Mouse (Mus musculus): ENCODE results near the gene Shroom3. TPM values are rescaled to one million over a fixed set of nuclear protein-coding genes. Genes with fewer than 3 reads are reported as not detected.

Gene Shroom3
- polyA plus RNA-seq, 1 experiment, result 0.57 TPM

DNA sequence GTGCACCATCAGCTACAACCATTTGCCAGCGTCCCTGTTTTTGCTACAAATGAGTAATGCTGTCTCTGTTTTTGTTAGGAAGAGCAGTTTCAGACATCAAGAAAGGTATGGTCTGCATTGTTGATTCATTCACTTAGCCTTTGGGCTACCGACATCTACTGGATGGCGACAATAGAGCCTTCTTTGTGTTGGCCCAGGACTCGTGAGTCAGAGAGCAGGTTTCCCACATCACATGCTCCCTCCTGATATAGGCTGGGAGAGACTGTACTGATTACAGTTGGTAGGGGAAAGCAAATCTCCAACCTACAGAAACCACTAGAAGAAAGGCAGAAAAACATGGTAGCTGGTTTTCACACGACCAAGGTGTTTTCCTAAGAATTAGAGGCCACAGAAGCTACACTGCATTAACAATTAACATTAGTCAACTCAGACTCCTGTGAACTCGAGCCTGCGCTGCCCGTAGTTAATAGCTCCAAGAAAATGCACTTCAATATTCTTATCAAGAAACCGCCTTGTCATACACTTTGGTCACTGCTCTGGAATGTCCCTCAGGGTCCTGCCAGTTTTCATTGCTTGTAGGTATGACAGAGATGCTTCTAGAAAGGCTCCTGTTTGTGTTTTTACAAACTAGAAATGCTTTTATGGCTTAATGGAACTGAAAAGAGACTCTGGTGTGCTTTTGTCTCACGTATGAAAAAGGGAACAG is 141.2 kb downstream of the Shroom3 start:
- H3K36me3 ChIP-seq (ENCODE audit: control insufficient read depth, insufficient read depth), result no peaks in the 10 kb centered on the region

DNA sequence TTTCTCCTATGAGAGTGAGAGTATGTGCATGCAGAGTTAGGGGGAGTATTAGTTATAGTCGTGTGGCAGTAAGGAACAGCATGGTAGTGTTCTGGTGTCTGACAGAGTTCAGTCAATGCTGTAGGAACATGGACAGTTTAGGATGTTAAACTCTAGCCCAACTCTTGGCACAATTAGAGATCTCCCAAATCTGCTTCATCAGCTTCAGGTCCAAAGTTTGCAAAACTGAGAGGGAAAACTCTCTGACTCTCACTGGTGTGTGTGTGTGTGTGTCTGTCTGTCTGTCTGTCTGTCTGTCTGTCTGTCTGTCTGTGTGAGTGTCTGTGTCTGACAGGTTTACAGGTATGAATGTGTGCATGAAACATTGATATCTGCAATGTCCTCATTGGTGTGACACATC is 147.2 kb downstream of the Shroom3 start:
- Histone ChIP-seq H3K4me3 (ENCODE audit: insufficient read depth, poor library complexity, severe bottlenecking) (no peak overlapping the region), H3K36me3 (ENCODE audit: control insufficient read depth, insufficient read depth) (no peaks in the 10 kb centered on the region), H3K27me3 (ENCODE audit: control insufficient read depth, insufficient read depth, insufficient read length) (no peaks in the 10 kb centered on the region), H3K79me3 (ENCODE audit: low read depth) (no peaks in the 10 kb centered on the region), H3ac (ENCODE audit: control insufficient read depth, insufficient read length, low read depth) (no peak overlapping the region), H3K79me2 (ENCODE audit: control insufficient read depth, insufficient read depth) (no peaks in the 10 kb centered on the region)
- TF ChIP-seq CTCF (IDR thresholded peaks at IDR 0.05; ENCODE audit: control insufficient read depth, insufficient read depth, insufficient read length) (no peak), MYOD1 (IDR thresholded peaks at IDR 0.05; ENCODE audit: control insufficient read depth, insufficient read length, low read depth) (no peak), MAX (IDR thresholded peaks at IDR 0.05) (no peak), CEBPB (IDR thresholded peaks at IDR 0.05; ENCODE audit: low read depth) (no peak), FOSL1 (IDR thresholded peaks at IDR 0.05; ENCODE audit: insufficient read depth, low read length, poor library complexity, severe bottlenecking) (no peak), USF1 (IDR thresholded peaks at IDR 0.05; ENCODE audit: low read depth) (no peak), MYOG (IDR thresholded peaks at IDR 0.05; ENCODE audit: control insufficient read depth, extremely low read depth, insufficient read length) (no peak)

More for the DNA sequence above, 141.2 kb downstream of the Shroom3 start:
- no peak for TF ChIP-seq FOSL1 (IDR thresholded peaks at IDR 0.05; ENCODE audit: insufficient read depth, low read length, poor library complexity, severe bottlenecking)
- no peak for TF ChIP-seq MYOG (IDR thresholded peaks at IDR 0.05; ENCODE audit: control insufficient read depth, extremely low read depth, insufficient read length)
- no peak for TF ChIP-seq USF1 (IDR thresholded peaks at IDR 0.05; ENCODE audit: low read depth)
- TF ChIP-seq MYOD1 (IDR thresholded peaks at IDR 0.05; ENCODE audit: control insufficient read depth, insufficient read length, low read depth), result no peak
- TF ChIP-seq MAX (IDR thresholded peaks at IDR 0.05), result no peak
- TF ChIP-seq CTCF (IDR thresholded peaks at IDR 0.05; ENCODE audit: control insufficient read depth, insufficient read depth, insufficient read length), result no peak
- no peak for TF ChIP-seq CEBPB (IDR thresholded peaks at IDR 0.05; ENCODE audit: low read depth)
- H3K79me3 ChIP-seq (ENCODE audit: low read depth), result no peaks in the 10 kb centered on the region
- H3K4me3 ChIP-seq (ENCODE audit: insufficient read depth, poor library complexity, severe bottlenecking), result no peak overlapping the region
- H3K79me2 ChIP-seq (ENCODE audit: control insufficient read depth, insufficient read depth), result no peaks in the 10 kb centered on the region
- H3ac ChIP-seq (ENCODE audit: control insufficient read depth, insufficient read length, low read depth), result no peak overlapping the region
- H3K27me3 ChIP-seq (ENCODE audit: control insufficient read depth, insufficient read depth, insufficient read length), result no peaks in the 10 kb centered on the region

DNA sequence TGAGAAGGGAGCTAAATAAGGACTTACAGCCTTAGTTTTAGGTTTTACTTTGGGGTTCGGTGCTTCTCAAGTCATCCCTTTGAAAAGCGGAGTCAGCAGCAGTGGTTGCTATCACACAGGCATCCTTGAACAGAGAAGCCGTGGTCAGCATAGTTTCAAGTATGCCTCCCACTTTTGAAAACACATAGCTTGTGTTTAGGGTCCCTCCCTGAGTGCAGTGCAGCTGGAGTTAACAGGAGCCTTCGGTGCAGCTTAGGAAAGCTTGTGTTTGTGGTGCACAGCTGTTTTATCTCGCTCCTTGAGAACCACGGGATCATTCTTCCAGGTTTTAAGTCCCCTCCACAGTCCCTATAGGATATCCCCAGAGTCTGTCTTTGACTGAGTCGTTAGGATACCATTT is 151.3 kb downstream of the Shroom3 start:
- no peak overlapping the region for H3ac ChIP-seq (ENCODE audit: control insufficient read depth, insufficient read length, low read depth)
- H3K36me3 ChIP-seq (ENCODE audit: control insufficient read depth, insufficient read depth), result no peaks in the 10 kb centered on the region
- H3K27me3 ChIP-seq (ENCODE audit: control insufficient read depth, insufficient read depth, insufficient read length), result no peaks in the 10 kb centered on the region
- no peak for TF ChIP-seq CEBPB (IDR thresholded peaks at IDR 0.05; ENCODE audit: low read depth)
- no peak for TF ChIP-seq MYOD1 (IDR thresholded peaks at IDR 0.05; ENCODE audit: control insufficient read depth, insufficient read length, low read depth)
- no peak for TF ChIP-seq CTCF (IDR thresholded peaks at IDR 0.05; ENCODE audit: control insufficient read depth, insufficient read depth, insufficient read length)
- TF ChIP-seq FOSL1 (IDR thresholded peaks at IDR 0.05; ENCODE audit: insufficient read depth, low read length, poor library complexity, severe bottlenecking), result no peak
- TF ChIP-seq MYOG (IDR thresholded peaks at IDR 0.05; ENCODE audit: control insufficient read depth, extremely low read depth, insufficient read length), result no peak
- TF ChIP-seq USF1 (IDR thresholded peaks at IDR 0.05; ENCODE audit: low read depth), result no peak
- no peak for TF ChIP-seq MAX (IDR thresholded peaks at IDR 0.05)
- no peaks in the 10 kb centered on the region for H3K79me3 ChIP-seq (ENCODE audit: low read depth)
- no peaks in the 10 kb centered on the region for H3K79me2 ChIP-seq (ENCODE audit: control insufficient read depth, insufficient read depth)
- H3K4me3 ChIP-seq (ENCODE audit: insufficient read depth, poor library complexity, severe bottlenecking), result no peak overlapping the region

DNA sequence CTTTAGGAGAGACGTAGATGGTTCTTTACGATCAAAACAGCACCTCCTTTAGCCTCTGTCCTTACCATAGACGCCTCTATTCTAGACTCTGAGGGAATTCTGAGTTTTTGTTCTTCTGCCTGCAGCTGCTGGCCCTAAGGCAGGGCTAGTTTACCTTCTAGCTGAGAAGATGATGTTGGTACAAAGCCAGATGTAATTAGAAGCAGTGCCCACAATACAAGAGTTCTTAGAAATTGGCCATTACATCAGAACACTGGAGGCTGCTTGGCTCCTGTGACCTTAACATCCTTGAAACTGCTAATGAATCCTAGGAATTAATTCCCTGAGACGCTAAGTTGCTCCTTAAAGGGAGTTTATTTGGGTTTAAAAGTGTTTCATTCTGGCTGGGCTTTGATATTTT is 154.1 kb downstream of the Shroom3 start:
- Histone ChIP-seq H3K27me3 (ENCODE audit: control insufficient read depth, insufficient read depth, insufficient read length) (no peaks in the 10 kb centered on the region), H3K79me2 (ENCODE audit: control insufficient read depth, insufficient read depth) (no peaks in the 10 kb centered on the region), H3ac (ENCODE audit: control insufficient read depth, insufficient read length, low read depth) (no peak overlapping the region), H3K36me3 (ENCODE audit: control insufficient read depth, insufficient read depth) (no peaks in the 10 kb centered on the region), H3K79me3 (ENCODE audit: low read depth) (no peaks in the 10 kb centered on the region), H3K4me3 (ENCODE audit: insufficient read depth, poor library complexity, severe bottlenecking) (no peak overlapping the region)
- no peak for TF ChIP-seq CTCF (IDR thresholded peaks at IDR 0.05; ENCODE audit: control insufficient read depth, insufficient read depth, insufficient read length)

DNA sequence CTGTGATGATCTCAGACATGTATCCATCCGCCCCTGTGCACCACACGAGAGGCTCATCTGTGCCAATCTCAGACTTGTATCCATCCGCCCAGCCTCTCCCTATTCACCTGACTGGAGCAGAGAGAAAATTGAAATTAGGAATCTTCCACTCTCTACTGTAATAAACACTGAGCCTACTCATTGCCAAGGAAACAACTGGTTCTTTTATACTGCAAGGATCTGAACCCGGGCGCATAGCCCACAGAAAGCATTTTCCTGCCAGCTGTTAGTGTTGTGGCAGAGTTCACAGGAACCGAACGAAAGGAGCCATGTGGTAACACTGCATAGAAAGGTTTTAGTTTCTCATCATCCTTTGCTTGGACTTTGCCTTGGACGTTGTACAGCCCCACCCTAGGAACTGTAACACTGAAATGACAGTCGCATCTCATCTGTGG is 155.1 kb downstream of the Shroom3 start:
- Histone ChIP-seq H3ac (ENCODE audit: control insufficient read depth, insufficient read length, low read depth) (no peak overlapping the region), H3K4me3 (ENCODE audit: insufficient read depth, poor library complexity, severe bottlenecking) (no peak overlapping the region), H3K79me2 (ENCODE audit: control insufficient read depth, insufficient read depth) (no peaks in the 10 kb centered on the region), H3K27me3 (ENCODE audit: control insufficient read depth, insufficient read depth, insufficient read length) (no peaks in the 10 kb centered on the region), H3K36me3 (ENCODE audit: control insufficient read depth, insufficient read depth) (no peaks in the 10 kb centered on the region), H3K79me3 (ENCODE audit: low read depth) (no peaks in the 10 kb centered on the region)
- TF ChIP-seq CEBPB (IDR thresholded peaks at IDR 0.05; ENCODE audit: low read depth) (no peak), MAX (IDR thresholded peaks at IDR 0.05) (no peak), MYOG (IDR thresholded peaks at IDR 0.05; ENCODE audit: control insufficient read depth, extremely low read depth, insufficient read length) (no peak), MYOD1 (IDR thresholded peaks at IDR 0.05; ENCODE audit: control insufficient read depth, insufficient read length, low read depth) (no peak), FOSL1 (IDR thresholded peaks at IDR 0.05; ENCODE audit: insufficient read depth, low read length, poor library complexity, severe bottlenecking) (no peak), CTCF (IDR thresholded peaks at IDR 0.05; ENCODE audit: control insufficient read depth, insufficient read depth, insufficient read length) (no peak), USF1 (IDR thresholded peaks at IDR 0.05; ENCODE audit: low read depth) (no peak)

DNA sequence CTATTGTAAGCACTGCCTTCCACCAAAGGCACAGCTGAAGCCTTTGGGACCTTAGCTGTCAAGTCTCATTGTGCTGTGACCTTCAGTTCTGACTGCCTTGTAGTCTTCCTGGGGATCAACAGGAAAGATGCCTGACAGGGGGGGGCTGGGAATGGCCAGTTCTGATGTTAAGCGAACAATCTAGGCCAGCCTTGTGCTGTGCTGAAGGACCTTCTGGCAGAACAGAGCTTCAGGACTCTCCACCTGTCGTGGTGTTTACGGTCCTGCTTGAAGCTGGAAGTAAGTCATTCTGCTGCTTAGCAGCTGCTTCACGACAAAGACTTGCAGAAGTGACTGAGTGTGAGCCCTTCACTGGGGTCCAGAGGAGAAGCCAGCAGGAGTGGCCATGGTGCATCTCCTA is 156.1 kb downstream of the Shroom3 start:
- H3ac ChIP-seq (ENCODE audit: control insufficient read depth, insufficient read length, low read depth), result no peak overlapping the region
- TF ChIP-seq USF1 (IDR thresholded peaks at IDR 0.05; ENCODE audit: low read depth) (no peak), FOSL1 (IDR thresholded peaks at IDR 0.05; ENCODE audit: insufficient read depth, low read length, poor library complexity, severe bottlenecking) (no peak), CTCF (IDR thresholded peaks at IDR 0.05; ENCODE audit: control insufficient read depth, insufficient read depth, insufficient read length) (no peak), MYOD1 (IDR thresholded peaks at IDR 0.05; ENCODE audit: control insufficient read depth, insufficient read length, low read depth) (no peak), CEBPB (IDR thresholded peaks at IDR 0.05; ENCODE audit: low read depth) (no peak), MYOG (IDR thresholded peaks at IDR 0.05; ENCODE audit: control insufficient read depth, extremely low read depth, insufficient read length) (no peak), MAX (IDR thresholded peaks at IDR 0.05) (no peak)
- H3K79me2 ChIP-seq (ENCODE audit: control insufficient read depth, insufficient read depth), result no peaks in the 10 kb centered on the region
- no peaks in the 10 kb centered on the region for H3K36me3 ChIP-seq (ENCODE audit: control insufficient read depth, insufficient read depth)
- no peaks in the 10 kb centered on the region for H3K27me3 ChIP-seq (ENCODE audit: control insufficient read depth, insufficient read depth, insufficient read length)
- H3K4me3 ChIP-seq (ENCODE audit: insufficient read depth, poor library complexity, severe bottlenecking), result no peak overlapping the region
- no peaks in the 10 kb centered on the region for H3K79me3 ChIP-seq (ENCODE audit: low read depth)
